Mouse (Mus musculus): ENCODE data around the gene Cln6.

The Cln6 gene

GRCm38 (mm10) chr9:62894486-62894885, 55.9 kb downstream of the Cln6 start:
- DNase-seq = peak; percentile 65 to 79

Measured in kidney, postnatal 25 days (tissue).